Mouse (Mus musculus) intestine, embryonic 16.5 days (tissue): ENCODE data around the gene Rcan1. TPM values are rescaled to one million over a fixed set of nuclear protein-coding genes. Genes with fewer than 3 reads are reported as not detected.
A peak's percentile ranks its signal among the peaks of the same experiment; 100 is the strongest.

Source experiments
- ATAC-seq: fragments of 200-750 bp; cut with Nextera tagmentation; 2 replicates; pipeline ENCODE4 v1.8.0; 2017; ENCODE audit warnings: moderate TSS enrichment, moderate library complexity
- H3K27ac ChIP-seq: fragments of 300-500 bp; sonication (generic); 2 replicates; pipeline ENCODE4 v1.5.1; 2014; ENCODE audit warnings: mild to moderate bottlenecking, low read length
- H3K27me3 ChIP-seq: fragments of 300-500 bp; sonication (generic); replicated peaks from 2 replicates; pipeline ENCODE4 v1.6.1; 2014; ENCODE audit warnings: low read length, control low read depth, mixed read lengths; ENCODE audit not compliant: control insufficient read depth, insufficient read depth
- H3K36me3 ChIP-seq: fragments of 300-500 bp; sonication (generic); 2 replicates; pipeline ENCODE4 v1.6.1; 2014; ENCODE audit warnings: low read length, control low read depth; ENCODE audit not compliant: control insufficient read depth, insufficient read depth
- H3K4me1 ChIP-seq: fragments of 300-500 bp; sonication (generic); 2 replicates; pipeline ENCODE4 v1.6.1; 2014; ENCODE audit warnings: low read length, control low read depth, mixed read lengths; ENCODE audit not compliant: control insufficient read depth, insufficient read depth
- H3K4me2 ChIP-seq: fragments of 300-500 bp; sonication (generic); 2 replicates; pipeline ENCODE4 v1.6.1; 2014; ENCODE audit warnings: low read depth, low read length, control low read depth
- H3K4me3 ChIP-seq: fragments of 300-500 bp; sonication (generic); 2 replicates; pipeline ENCODE4 v1.5.1; 2014; ENCODE audit warnings: mild to moderate bottlenecking, low read length
- H3K9ac ChIP-seq: fragments of 300-500 bp; sonication (generic); 2 replicates; pipeline ENCODE4 v1.6.1; 2014; ENCODE audit warnings: low read depth, low read length
- H3K9me3 ChIP-seq: fragments of 300-500 bp; sonication (generic); 2 replicates; pipeline ENCODE4 v1.6.1; 2016; ENCODE audit warnings: low read length, control low read depth; ENCODE audit not compliant: control insufficient read depth
- WGBS: fragments of 180-500 bp; shearing (Covaris S2); extraction: QIAGEN DNeasy Blood & Tissue Kit; methylation state at CpG from one replicate; pipeline ENCODE4 v1.1.7; 2014; 5-methylcytosine and 5-hydroxymethylcytosine counted together
- polyA plus RNA-seq: library from polyadenylated mRNA; unstranded; fragments of >200 nt; fragmentation: Nextera tagmentation; extraction: Ambion mirVana; gene quantifications from 2 replicates; pipeline ENCODE4 v1.2.1, GENCODE M21; 2015

Gene Rcan1
- polyA plus RNA-seq, 1 experiment from 2014 or later, result 23.6 TPM

DNA sequence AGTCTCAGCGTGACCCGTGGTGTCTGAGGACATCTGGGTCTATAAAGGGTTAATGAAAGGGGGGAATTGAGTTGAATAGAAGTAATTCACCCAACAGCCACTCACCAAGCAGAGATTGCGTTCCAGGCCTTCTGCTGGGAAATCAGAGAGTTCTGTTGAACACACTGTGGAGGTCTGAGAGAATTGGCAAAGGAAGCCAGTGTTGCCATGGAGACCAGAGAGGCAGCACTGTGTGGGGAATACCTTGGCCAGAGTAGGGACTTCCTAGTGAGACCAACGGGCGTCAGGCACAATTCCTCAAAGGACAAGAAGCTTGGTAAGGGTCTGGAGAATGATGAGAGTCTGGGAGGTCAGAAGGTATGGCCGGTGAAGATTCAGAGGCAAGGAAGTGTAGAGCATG is 88.2 kb downstream of the Rcan1 start:
- no peak for ATAC-seq
- Histone ChIP-seq H3K9me3 (no peaks in the 10 kb centered on the region), H3K27me3 (no peaks in the 10 kb centered on the region), H3K4me1 (no peaks in the 10 kb centered on the region), H3K36me3 (no peaks in the 10 kb centered on the region), H3K4me2 (no peak overlapping the region), H3K4me3 (no peak overlapping the region), H3K9ac (no peak overlapping the region), H3K27ac (no peak overlapping the region)
- WGBS, result 52% methylated on average over 6 of the region's 6 CpGs

- Histone ChIP-seq H3K9ac (no peak overlapping the region), H3K36me3 (no peaks in the 10 kb centered on the region), H3K27me3 (no peaks in the 10 kb centered on the region), H3K27ac (no peak overlapping the region), H3K4me2 (no peak overlapping the region), H3K4me1 (no peaks in the 10 kb centered on the region), H3K9me3 (no peaks in the 10 kb centered on the region), H3K4me3 (no peak overlapping the region)
- 71% methylated on average over 6 of the region's 6 CpGs for WGBS
- no peak for ATAC-seq
Measured at GRCm38 (mm10) chr16:92381092-92381491, 89.6 kb downstream of the Rcan1 start.

- Histone ChIP-seq H3K27ac (no peak overlapping the region), H3K9me3 (no peaks in the 10 kb centered on the region), H3K9ac (no peak overlapping the region), H3K4me3 (no peak overlapping the region), H3K4me1 (no peaks in the 10 kb centered on the region), H3K4me2 (no peak overlapping the region), H3K36me3 (no peaks in the 10 kb centered on the region), H3K27me3 (no peaks in the 10 kb centered on the region)
- ATAC-seq, result no peak
- 90% methylated on average over 6 of the region's 6 CpGs for WGBS
Measured at GRCm38 (mm10) chr16:92376976-92377375, 93.7 kb downstream of the Rcan1 start.

- no peaks in the 10 kb centered on the region for H3K9me3 ChIP-seq
- H3K9ac ChIP-seq, result no peak overlapping the region
- ATAC-seq, result no peak
- no peaks in the 10 kb centered on the region; the same call in 1 of the 2 replicates for H3K27me3 ChIP-seq
- H3K4me2 ChIP-seq, result no peak overlapping the region
- WGBS, result 54% methylated on average over 5 of the region's 5 CpGs
- H3K4me3 ChIP-seq, result no peak overlapping the region
- no peak overlapping the region for H3K27ac ChIP-seq
- H3K4me1 ChIP-seq, result no peaks in the 10 kb centered on the region
- H3K36me3 ChIP-seq, result no peaks in the 10 kb centered on the region
Measured at GRCm38 (mm10) chr16:92371623-92372022, 99.0 kb downstream of the Rcan1 start.

GRCm38 (mm10) chr16:92369260-92369659 is 101.4 kb downstream of the Rcan1 start:
- no peak overlapping the region for H3K27ac ChIP-seq
- H3K4me3 ChIP-seq, result no peak overlapping the region
- H3K27me3 ChIP-seq, result no peaks in the 10 kb centered on the region; the same call in 1 of the 2 replicates
- peak; percentile 89 for ATAC-seq
- H3K9me3 ChIP-seq, result no peaks in the 10 kb centered on the region
- H3K36me3 ChIP-seq, result no peaks in the 10 kb centered on the region
- WGBS, result 26% methylated on average over 2 of the region's 2 CpGs
- no peak overlapping the region for H3K9ac ChIP-seq
- H3K4me2 ChIP-seq, result no peak overlapping the region
- H3K4me1 ChIP-seq, result no peaks in the 10 kb centered on the region

GRCm38 (mm10) chr16:92365477-92365876 is 105.2 kb downstream of the Rcan1 start:
- H3K9me3 ChIP-seq, result no peaks in the 10 kb centered on the region
- H3K36me3 ChIP-seq, result no peaks in the 10 kb centered on the region
- no peak overlapping the region for H3K9ac ChIP-seq
- H3K27ac ChIP-seq, result no peak overlapping the region
- 50% methylated on average over 7 of the region's 7 CpGs for WGBS
- no peaks in the 10 kb centered on the region for H3K4me1 ChIP-seq
- no peaks in the 10 kb centered on the region for H3K27me3 ChIP-seq
- H3K4me3 ChIP-seq, result no peak overlapping the region
- no peak for ATAC-seq
- no peak overlapping the region for H3K4me2 ChIP-seq

DNA sequence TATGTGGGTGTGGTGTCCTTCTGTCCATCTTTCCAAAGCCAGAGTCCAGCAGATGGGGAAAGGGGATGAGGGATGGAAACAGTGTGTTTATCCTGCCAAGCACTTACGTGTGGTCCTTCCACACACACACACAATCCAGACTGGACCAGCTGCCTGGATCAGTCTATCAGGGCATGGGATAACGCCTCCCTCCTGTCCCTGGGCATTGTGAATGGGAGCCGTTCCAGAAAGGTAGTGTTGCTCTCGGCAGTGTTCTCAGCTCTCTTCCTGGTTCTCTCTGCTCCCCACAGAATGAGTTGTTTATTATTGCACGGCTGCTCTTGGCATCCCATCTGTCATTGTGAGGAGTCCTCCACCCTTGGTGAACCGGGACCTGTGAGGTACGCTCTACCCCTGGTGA is 110.0 kb downstream of the Rcan1 start:
- Histone ChIP-seq H3K36me3 (no peaks in the 10 kb centered on the region), H3K27ac (no peak overlapping the region), H3K4me2 (no peak overlapping the region), H3K9ac (no peak overlapping the region), H3K9me3 (no peaks in the 10 kb centered on the region), H3K27me3 (no peaks in the 10 kb centered on the region), H3K4me1 (peaks cover 11% of the 10 kb centered on the region), H3K4me3 (no peak overlapping the region)
- 57% methylated on average over 7 of the region's 7 CpGs for WGBS
- no peak for ATAC-seq

DNA sequence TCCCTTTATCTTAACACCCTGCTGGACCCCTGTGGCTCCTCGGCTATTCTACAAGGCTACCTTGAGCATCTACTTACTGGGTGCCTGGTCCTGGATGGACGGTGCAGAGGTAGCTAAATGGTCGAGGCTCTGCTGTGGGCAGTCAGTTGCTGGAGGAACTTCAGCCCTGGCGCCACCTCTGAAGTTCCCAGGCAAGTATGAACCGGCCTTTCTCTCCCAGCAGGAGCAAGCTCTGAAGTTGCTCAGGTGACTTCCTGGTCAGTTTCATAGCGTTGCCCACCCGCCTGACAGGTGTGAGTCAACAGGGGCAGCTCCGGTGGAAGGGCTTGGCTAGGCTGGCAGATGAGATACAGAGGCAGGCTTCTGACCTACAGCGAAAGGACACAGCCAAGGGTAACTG is 111.4 kb downstream of the Rcan1 start, which contains the start of gene Kcne1:
Gene Kcne1, minus strand, starts transcription at position 240 of the 400 bp plus-strand sequence.
- peaks cover 11% of the 10 kb centered on the region for H3K4me1 ChIP-seq
- no peaks in the 10 kb centered on the region for H3K27me3 ChIP-seq
- H3K9ac ChIP-seq, result no peak within 1 kb of the TSS
- H3K27ac ChIP-seq, result no peak within 1 kb of the TSS
- no peak; the same call in 1 of the 2 replicates for ATAC-seq
- 53% methylated on average over 9 of the region's 9 CpGs for WGBS
- no peak within 1 kb of the TSS for H3K4me3 ChIP-seq
- H3K4me2 ChIP-seq, result no peak within 1 kb of the TSS
- no peaks in the 10 kb centered on the region for H3K9me3 ChIP-seq
- no peaks in the 10 kb centered on the region for H3K36me3 ChIP-seq

DNA sequence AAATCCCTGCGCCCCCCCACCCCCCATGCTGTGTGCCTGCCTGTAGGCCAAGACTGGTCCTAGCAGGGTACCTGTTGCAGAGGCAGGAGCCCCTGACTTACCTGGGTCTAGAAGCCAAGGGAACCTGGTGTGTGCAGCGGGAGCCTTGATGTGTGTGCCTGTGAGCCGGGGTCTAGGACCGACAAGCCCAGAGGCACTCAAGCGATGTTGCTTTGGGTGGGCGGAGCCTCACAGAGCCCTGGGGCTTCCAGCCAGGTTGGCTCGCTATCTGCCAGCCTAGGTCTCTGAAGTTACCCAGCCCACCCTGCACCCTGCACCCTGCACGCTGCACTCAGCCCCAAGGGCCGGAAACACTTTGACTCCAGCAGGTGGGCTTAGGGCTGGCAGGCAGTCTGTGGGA is 111.9 kb downstream of the Rcan1 start:
- no peak overlapping the region for H3K27ac ChIP-seq
- no peak for ATAC-seq
- 24% methylated on average over 9 of the region's 9 CpGs for WGBS

GRCm38 (mm10) chr16:92357566-92357965 is 113.1 kb downstream of the Rcan1 start:
- Histone ChIP-seq H3K4me1 (peaks cover 11% of the 10 kb centered on the region), H3K36me3 (no peaks in the 10 kb centered on the region), H3K4me3 (no peak overlapping the region), H3K9ac (no peak overlapping the region), H3K9me3 (no peaks in the 10 kb centered on the region), H3K4me2 (no peak overlapping the region), H3K27ac (no peak overlapping the region), H3K27me3 (no peaks in the 10 kb centered on the region)
- WGBS, result 73% methylated on average over 10 of the region's 10 CpGs
- no peak for ATAC-seq

More for the DNA sequence above, 111.9 kb downstream of the Rcan1 start:
- Histone ChIP-seq H3K9me3 (no peaks in the 10 kb centered on the region), H3K4me2 (no peak overlapping the region), H3K4me3 (no peak overlapping the region), H3K4me1 (peaks cover 11% of the 10 kb centered on the region), H3K36me3 (no peaks in the 10 kb centered on the region), H3K27me3 (no peaks in the 10 kb centered on the region), H3K9ac (no peak overlapping the region)
